Mouse (Mus musculus): ENCODE data around the gene Sucnr1.

Gene Sucnr1

GRCm38 (mm10) chr3:60111889-60112646 lies 30.4 kb downstream of the Sucnr1 start:
- no peak for DNase-seq

- DNase-seq = no peak
Observed at GRCm38 (mm10) chr3:60114571-60114970, 32.9 kb downstream of the Sucnr1 start.

GRCm38 (mm10) chr3:60121449-60121848 lies 39.8 kb downstream of the Sucnr1 start:
- no peak for DNase-seq

- DNase-seq = no peak
Observed at GRCm38 (mm10) chr3:60123859-60124794, 42.5 kb downstream of the Sucnr1 start.

- DNase-seq = no peak
Observed at GRCm38 (mm10) chr3:60126564-60126963, 44.9 kb downstream of the Sucnr1 start.

- DNase-seq = no peak
Observed at GRCm38 (mm10) chr3:60128282-60128681, 46.6 kb downstream of the Sucnr1 start.

GRCm38 (mm10) chr3:60135801-60136200 lies 54.1 kb downstream of the Sucnr1 start:
- no peak for DNase-seq

All from kidney, adult 11 months (tissue).